Mouse (Mus musculus): ENCODE measurements around the gene Grk5.

DNA sequence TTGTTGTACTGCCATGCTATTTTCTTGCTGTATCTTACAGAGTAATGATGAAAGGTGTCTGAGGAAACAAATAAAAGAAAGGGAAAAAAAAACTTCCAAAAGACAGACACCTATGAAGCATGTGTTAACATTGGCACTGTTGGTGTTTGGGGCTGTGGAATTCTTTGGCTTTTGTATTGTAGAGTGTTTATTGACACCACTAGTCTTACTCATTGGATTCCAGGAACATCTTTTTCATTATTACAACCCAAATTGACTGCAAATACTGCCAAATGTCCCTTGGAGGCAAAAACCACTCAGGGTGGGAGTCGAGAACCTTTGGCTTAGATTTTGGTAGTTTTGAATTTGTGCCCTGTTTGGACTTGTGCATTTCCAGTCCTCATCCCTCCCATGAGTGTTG lies 51.3 kb downstream of the Grk5 start:
- no peak for TF ChIP-seq CTCF (conservative IDR thresholded peaks at IDR 0.05; ENCODE audit: low read length)
- TF ChIP-seq POU5F1 (IDR thresholded peaks at IDR 0.05; ENCODE audit: borderline replicate concordance, low read length): no peak
- no peak for TF ChIP-seq NANOG (IDR thresholded peaks at IDR 0.05; ENCODE audit: borderline replicate concordance, low read length)
